Mouse (Mus musculus) spleen, embryonic (tissue): Measurements from ENCODE around the gene Rab13.

ENCODE experiments used
- CTCF ChIA-PET: fragments of 350-600 bp; sonication (Branson Sonifier 250); formaldehyde crosslinking; loops from one replicate; lab custom pipeline; 2022; lab: Charles Lee

Gene Rab13

GRCm38 (mm10) chr3:90213377-90213866, at the start of gene Rab13, which contains the start of gene Rps27:
Gene Rab13, plus strand, starts transcription at chr3:90213695.
Gene Rps27, minus strand, starts transcription at chr3:90213651.
- CTCF ChIA-PET = interaction anchor here (0.7 kb wide), 1 partner anchor 235 kb away, joined by 6 read pairs; no protein-coding TSS in a partner anchor

DNA sequence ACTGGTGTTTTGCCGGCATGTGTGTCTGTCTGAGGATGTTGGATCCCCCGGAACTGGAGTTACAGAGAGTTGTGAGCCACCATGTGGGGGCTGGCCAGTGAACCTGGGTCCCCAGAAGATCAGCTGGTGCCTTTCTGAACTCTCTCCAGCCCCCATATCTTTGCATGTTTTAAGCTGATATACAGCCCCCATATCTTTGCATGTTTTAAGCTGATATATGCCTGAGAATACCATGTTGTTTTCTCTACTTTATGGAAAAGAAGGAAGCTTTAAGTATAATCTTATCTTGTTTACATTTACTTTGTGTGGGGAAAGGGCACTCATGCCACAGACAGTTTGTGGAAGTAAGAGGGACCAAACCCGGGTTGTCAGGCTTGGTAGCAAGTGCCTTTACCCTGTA, 33.9 kb upstream of the Rab13 start:
- CTCF ChIA-PET = no interaction called here

DNA sequence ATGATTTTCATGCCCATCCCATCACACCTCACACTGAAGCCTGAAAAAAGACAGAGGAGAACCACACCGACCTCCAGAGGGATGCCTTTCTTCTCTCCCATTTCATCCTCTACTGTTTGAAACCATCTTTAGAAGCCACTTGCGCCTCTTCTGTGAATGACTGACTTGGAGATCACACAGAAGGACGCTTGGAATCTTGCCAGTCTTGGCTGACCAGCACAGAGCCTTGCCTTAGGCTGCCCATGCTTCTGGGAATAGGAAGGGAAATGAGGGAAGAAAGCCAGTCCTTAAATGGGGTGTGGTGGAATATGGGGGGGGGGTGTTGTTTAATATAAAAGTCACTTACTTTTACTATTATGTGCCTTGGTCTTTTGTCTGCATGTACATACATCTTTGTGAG, 29.9 kb upstream of the Rab13 start:
- CTCF ChIA-PET = no interaction called here

DNA sequence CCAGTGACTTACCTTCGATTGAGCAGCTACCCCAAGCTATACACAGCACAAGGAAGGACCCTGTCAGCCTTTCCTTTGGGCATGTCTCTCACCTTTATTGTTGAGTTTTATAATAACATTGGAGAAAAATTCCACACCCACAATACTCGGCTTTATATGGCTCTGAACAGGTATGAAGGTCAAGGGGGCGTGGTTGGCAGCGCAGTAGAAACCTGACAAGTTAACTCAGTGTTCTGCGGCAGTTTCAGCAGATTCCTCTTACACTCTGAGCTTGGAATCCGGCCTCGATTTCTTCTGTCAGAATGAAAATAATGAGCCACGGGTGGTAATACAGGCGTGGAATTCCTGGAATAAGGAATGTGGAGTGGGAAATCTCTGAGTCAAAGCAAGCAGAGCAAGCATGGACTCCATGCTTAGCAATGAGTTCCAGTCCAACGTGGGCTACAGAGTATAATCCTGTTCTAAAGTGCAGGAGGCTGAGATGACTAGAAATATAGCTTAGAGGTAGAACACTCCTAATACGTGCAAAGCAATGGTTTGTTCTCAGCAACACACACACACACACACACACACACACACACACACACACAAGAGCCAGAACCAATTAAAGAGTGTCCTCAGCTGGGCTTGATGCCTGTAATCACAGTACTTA, 22.5 kb upstream of the Rab13 start:
- CTCF ChIA-PET = no interaction called here

DNA sequence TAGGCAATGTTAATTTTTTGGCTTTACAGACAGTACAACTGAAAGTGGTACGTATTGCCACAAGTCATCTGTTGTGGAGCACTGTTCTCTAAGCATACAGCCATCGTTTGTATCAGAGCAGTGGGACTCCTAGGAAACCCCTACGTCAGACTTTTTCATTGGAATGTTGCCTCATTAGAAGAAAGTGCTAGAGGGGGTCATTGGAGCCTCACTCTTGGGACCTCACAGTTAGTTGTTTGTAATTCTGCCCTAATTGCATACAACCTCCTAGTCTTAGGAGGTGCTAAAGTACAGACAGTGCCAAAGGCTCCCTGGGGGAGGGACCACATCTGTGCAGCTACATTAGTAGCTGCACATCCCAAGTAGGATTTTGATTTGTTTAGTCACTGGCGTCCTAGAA, 18.7 kb upstream of the Rab13 start:
- CTCF ChIA-PET = no interaction called here

DNA sequence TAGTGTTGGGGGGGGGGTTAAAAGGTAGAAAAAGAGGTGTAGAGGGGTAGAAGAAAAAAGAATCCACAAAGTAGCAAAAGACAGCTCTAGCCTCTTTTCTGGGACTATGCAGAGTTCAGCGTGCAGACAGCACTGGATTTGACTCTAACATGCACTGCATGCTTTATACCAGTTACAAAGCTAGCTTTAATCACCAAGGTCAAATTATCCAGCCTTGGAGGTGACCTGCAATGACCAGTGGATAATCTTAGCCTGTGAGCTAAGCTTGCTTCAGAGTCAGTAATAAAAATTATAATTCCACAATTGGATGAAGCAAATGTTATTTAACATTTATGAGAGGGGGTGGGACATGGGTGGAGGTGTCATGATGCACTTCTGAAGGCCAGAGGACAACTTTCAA, 17.9 kb upstream of the Rab13 start:
- CTCF ChIA-PET = no interaction called here

- CTCF ChIA-PET = no interaction called here
These were observed 15.9 kb upstream of the Rab13 start for GRCm38 (mm10) chr3:90197548-90197947.

DNA sequence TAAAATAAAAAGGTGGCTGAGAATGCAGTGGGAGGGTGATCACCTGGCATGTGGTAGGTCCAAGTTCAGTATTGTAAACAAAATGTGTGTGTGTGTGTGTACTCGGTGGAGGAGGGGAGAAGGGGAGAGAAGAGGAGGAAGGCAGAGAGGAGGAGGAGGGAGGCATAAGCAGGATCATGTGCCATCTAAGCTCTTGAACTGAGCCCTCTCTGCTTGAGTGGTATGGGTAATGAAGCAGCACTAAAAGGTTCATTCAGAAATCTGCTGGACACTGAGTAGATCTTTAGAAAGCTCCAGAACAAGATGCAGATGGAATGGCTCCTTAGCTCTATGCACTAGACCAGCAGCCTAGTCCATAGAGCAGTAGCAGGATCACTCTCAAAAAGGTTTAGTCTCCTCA, 10.6 kb upstream of the Rab13 start:
- CTCF ChIA-PET = no interaction called here

- CTCF ChIA-PET = no interaction called here
These were observed 9.9 kb upstream of the Rab13 start for GRCm38 (mm10) chr3:90203619-90204018.

DNA sequence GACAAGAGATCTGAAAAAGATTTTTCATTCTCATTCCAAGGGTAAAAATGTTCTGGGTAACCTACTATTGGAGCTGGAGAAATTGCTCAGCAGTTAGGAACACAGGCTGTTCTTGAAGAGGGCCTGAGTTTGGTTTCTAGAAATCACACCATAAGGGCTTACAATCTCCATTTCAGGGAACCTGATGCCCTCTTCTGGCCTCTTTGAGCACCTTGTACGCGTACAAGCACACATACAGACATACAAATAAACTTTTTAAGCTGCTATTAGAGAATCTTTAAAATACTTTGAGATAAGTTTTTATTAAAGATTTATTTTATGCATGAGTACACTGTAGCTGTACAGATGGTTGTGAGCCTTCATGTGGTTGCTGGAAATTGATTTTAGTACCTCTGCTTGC, 8.9 kb upstream of the Rab13 start:
- CTCF ChIA-PET = no interaction called here

GRCm38 (mm10) chr3:90208662-90209061, 4.8 kb upstream of the Rab13 start:
- CTCF ChIA-PET = no interaction called here

GRCm38 (mm10) chr3:90209908-90210566, 3.5 kb upstream of the Rab13 start:
- CTCF ChIA-PET = no interaction called here

- CTCF ChIA-PET = no interaction called here
These were observed 1.8 kb upstream of the Rab13 start for GRCm38 (mm10) chr3:90211475-90212398.

- CTCF ChIA-PET = no interaction called here
These were observed 772 bp upstream of the Rab13 start for GRCm38 (mm10) chr3:90212723-90213122.

DNA sequence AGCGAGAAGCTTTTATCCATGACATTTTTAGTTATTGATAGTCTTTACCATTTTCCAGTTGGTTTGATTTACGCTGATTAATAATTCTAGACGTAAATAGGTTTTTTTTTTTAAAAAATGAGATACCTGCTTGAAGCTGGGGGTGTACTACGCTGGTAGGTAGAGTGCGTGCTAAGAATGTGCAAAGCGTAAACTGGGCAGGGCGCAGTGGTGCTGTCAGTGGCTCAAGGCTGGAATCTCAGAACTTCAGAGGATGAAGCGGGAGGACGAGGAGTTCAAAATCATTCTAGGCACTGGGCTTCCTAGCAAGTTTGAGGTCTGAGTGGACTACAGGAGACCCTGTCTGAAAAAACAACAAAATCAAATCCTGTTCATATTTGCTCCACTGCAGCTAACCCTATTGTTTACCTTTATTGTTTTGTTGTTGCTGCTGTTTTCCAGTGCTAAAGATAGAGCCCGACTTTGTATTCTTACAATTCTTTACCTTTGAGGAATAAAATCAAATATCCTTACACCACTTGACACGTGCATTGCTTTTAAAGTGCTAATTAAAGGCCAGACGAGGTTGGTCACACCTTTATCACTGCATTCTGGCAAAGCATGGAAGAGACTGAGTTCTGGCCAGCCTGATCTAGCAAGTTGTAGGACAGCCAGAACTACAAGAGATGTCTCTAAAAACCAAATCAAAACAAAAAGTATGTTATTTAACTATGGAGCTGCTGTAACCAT, 625 bp downstream of the Rab13 start:
- CTCF ChIA-PET = interaction anchor here (0.7 kb wide), 1 partner anchor 236 kb away, joined by 6 read pairs; no protein-coding TSS in a partner anchor

DNA sequence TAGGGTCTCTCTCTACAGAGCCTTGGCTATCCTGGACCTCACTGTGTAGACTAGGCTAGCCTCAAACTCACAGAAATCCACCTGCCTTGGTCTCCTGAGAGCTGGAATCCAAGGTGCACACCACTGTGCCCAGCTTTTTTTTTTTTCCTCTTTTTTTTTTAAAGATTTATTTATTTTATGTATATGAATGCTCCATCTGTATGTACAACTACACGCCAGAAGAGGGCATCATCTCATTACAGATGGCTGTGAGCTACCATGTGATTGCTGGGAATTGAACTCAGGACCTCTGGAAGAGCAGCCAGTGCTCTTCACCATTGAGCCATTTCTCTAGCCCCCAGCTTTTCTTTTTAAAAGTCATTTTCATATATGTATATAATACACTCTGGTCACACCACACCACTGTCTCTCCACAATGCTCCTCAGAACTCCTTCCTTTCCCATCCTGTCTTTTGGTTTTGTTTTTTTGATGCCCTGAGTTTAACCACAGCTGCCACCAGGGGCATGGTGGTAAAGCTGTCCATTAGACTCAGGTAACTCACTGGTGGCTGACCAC, 2.4 kb downstream of the Rab13 start:
- CTCF ChIA-PET = interaction anchor here (0.6 to 1.2 kb wide), 3 partner anchors 157 to 204 kb away, joined by 3 to 6 read pairs (median 4); no protein-coding TSS in a partner anchor

GRCm38 (mm10) chr3:90220088-90220487, 6.6 kb downstream of the Rab13 start:
- CTCF ChIA-PET = interaction anchor here (0.6 to 1.1 kb wide), 2 partner anchors 37 to 72 kb away, joined by 3 to 6 read pairs; no protein-coding TSS in a partner anchor

DNA sequence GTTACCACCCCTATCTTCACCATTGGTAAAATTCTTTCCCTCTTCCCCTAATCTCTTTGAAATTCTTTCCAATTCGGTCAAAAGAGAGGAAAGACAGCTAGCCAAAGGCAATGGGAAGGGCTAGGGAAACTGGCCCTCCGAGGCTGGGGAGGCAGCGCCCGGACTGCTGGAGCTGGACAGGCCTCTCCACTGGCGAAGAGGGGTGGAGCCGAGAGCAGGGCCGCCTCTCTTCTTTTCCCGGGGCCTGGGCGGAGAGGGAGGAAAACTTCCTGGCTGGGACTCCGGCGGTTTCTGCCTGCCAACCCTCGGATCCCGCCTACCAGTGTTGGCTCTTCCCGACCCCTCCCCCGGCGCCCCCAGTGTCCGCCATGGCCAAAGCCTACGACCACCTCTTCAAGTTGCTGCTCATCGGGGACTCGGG, 7.0 kb downstream of the Rab13 start:
- CTCF ChIA-PET = interaction anchor here (1.1 kb wide), 2 partner anchors 10 to 72 kb away, joined by 3 to 4 read pairs; no protein-coding TSS in a partner anchor

DNA sequence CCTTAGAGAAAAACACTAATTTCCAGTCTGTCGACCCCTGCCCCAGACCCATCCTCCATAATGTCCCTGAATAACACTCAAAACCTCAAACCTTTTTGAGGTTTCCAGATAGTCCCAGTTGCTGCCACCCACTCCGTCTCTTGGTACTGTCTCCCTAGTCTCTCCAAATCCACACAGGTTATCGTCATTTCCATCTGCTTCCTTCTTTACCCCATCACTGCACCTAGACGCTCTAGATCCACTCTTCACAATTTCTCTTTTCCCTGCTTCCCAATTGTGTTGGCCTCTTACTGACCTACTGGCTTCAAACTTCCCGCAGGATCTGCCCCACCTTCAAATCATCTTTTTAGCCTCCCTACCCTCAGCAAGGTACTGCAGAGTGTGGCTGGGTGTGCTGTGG, 7.6 kb downstream of the Rab13 start:
- CTCF ChIA-PET = interaction anchor here (0.7 to 1.1 kb wide), 2 partner anchors 9 to 46 kb away, joined by 4 to 15 read pairs; no protein-coding TSS in a partner anchor

- CTCF ChIA-PET = no interaction called here
These were observed 9.0 kb downstream of the Rab13 start for GRCm38 (mm10) chr3:90222455-90222854.

- CTCF ChIA-PET = no interaction called here
These were observed 9.4 kb downstream of the Rab13 start for GRCm38 (mm10) chr3:90222941-90223340.
